Mouse (Mus musculus) limb, embryonic 10.5 days (tissue): ENCODE data around the gene Snx1. TPM values are rescaled to one million over a fixed set of nuclear protein-coding genes. Genes with fewer than 3 reads are reported as not detected.

Source experiments
- DNase-seq: peaks from one replicate; pipeline ENCODE4 v3.0.0-alpha.2; 2017; ENCODE audit warnings: low spot score
- H3K27ac ChIP-seq: fragments of 300-500 bp; sonication (generic); 2 replicates; pipeline ENCODE4 v1.5.1; 2016; ENCODE audit warnings: mild to moderate bottlenecking
- H3K27me3 ChIP-seq: fragments of 300-500 bp; sonication (generic); 2 replicates; pipeline ENCODE4 v1.6.1; 2016; ENCODE audit warnings: low read depth, mild to moderate bottlenecking; ENCODE audit not compliant: poor library complexity, severe bottlenecking
- H3K36me3 ChIP-seq: fragments of 300-500 bp; sonication (generic); 2 replicates; pipeline ENCODE4 v1.6.1; 2016; ENCODE audit warnings: mild to moderate bottlenecking, moderate library complexity
- H3K4me1 ChIP-seq: fragments of 300-500 bp; sonication (generic); 2 replicates; pipeline ENCODE4 v1.6.1; 2016
- H3K4me3 ChIP-seq: fragments of 300-500 bp; sonication (generic); 2 replicates; pipeline ENCODE4 v1.5.1; 2016; ENCODE audit warnings: mild to moderate bottlenecking, moderate library complexity
- H3K9me3 ChIP-seq: fragments of 300-500 bp; sonication (generic); replicated peaks from 2 replicates; pipeline ENCODE4 v1.6.1; 2016; ENCODE audit warnings: mild to moderate bottlenecking
- whole genome bisulfite sequencing: fragments of 180-500 bp; shearing (Covaris S2); methylation state at CpG from one replicate; pipeline ENCODE4 v1.1.7; 2016; 5-methylcytosine and 5-hydroxymethylcytosine counted together
- polyA plus RNA-seq: library from polyadenylated mRNA; unstranded; fragments of >200 nt; fragmentation: Nextera tagmentation; extraction: Ambion mirVana; gene quantifications from 2 replicates; pipeline ENCODE4 v1.2.1, GENCODE M21; 2016

The Snx1 gene
- polyA plus RNA-seq, result 122 and 126 TPM in 2 replicates

DNA sequence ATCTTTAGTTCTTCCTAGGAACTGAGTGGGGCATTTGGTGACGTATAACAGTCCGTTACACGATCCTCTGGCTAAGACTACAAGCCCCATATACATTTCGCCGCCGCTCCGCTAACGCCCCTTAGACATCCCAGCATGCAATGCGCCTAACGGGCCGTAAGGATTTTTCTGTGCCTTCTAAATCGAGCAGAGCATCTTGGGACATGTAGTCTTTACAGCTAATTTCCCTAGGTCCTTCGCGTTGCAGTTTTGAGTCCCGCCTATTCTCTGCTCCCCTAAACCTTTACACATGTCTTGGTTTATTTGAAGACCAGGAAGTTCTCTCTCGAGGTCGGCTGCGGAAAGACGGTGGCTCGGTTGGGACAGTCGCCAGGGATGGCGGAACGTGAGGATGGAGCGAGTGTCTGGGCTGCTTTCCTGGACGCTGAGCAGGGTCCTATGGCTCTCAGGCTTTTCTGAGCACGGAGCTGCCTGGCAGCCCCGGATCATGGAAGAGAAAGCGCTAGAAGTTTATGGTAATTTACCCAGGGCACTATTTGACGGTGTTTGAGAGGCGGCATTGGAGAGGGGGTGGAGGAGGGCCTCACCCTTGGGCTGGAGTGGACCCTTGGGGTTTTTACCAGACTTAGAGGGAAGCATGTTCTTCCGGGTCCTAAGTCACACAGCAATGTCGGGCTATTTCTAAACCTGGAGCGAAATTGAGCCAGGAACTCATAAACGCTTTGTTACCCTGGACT lies at the start of gene Snx1, which contains the start of gene Ciao2a:
Gene Snx1 (minus strand): TSS at position 132 of the 737 bp plus-strand sequence.
Gene Ciao2a (plus strand): TSS at position 156 of the 737 bp plus-strand sequence.
- H3K36me3 ChIP-seq, result peaks cover 24% of the 10 kb centered on the region
- H3K4me3 ChIP-seq, result peak within 1 kb of the TSS; percentile 68
- H3K9me3 ChIP-seq, result no peaks in the 10 kb centered on the region
- peak; percentile 90 for DNase-seq
- H3K27me3 ChIP-seq, result no peaks in the 10 kb centered on the region
- peak within 1 kb of the TSS; percentile 93 for H3K27ac ChIP-seq
- WGBS, result 2% methylated on average over 34 of the region's 34 CpGs
- H3K4me1 ChIP-seq, result peaks cover 36% of the 10 kb centered on the region

DNA sequence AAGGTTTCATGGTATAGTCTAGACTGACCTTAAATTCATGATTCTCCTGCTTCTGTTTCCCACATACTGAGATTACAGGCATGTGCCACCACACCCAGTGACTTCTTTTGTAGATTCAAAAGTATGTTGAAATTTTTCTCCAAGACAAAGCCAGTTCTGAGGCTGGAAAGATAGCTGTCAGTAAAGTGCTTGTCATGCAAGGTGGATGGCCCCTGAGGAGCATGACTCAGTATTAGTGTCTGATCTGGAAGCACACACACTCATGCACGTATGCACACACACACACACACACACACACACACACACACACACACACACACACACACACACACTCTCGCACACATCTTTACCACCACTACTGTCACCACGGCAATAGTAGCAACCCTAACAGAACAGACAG lies 48.6 kb upstream of the Snx1 start:
- no peaks in the 10 kb centered on the region for H3K4me1 ChIP-seq
- H3K9me3 ChIP-seq, result no peaks in the 10 kb centered on the region
- WGBS, result 91% methylated on average over 3 of the region's 3 CpGs
- H3K27ac ChIP-seq, result no peak overlapping the region
- no peak for DNase-seq
- no peak overlapping the region for H3K4me3 ChIP-seq
- no peaks in the 10 kb centered on the region for H3K27me3 ChIP-seq
- no peaks in the 10 kb centered on the region for H3K36me3 ChIP-seq

DNA sequence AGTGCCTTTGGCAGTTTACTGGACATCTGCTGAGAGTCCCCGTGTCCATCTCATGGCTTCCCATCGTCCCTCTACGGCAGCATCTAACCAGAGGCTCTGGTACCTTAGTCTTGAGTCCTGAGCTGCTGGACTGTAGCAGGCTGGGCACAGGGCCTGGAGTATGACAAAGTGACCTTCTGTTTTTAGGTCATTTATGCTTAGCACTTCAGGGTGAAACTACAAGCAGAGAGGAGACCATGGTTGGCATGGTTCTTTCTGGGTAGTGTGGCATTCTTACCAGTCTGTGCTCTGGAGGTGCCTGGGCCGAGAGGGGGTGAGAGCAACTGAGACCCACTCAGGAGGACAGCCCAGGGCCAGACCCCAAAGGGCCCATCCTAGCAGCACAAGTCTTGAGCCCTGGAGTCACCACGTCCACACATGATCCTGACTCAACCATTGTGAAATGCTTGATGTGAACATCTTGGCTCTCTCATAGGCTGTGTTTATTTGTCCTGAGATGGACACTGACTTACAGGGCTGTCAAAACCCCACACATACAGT lies 47.0 kb upstream of the Snx1 start:
- Histone ChIP-seq H3K36me3 (no peaks in the 10 kb centered on the region), H3K4me3 (no peak overlapping the region), H3K27ac (no peak overlapping the region), H3K4me1 (no peaks in the 10 kb centered on the region), H3K27me3 (no peaks in the 10 kb centered on the region), H3K9me3 (no peaks in the 10 kb centered on the region)
- DNase-seq, result no peak
- WGBS, result 94% methylated on average over 5 of the region's 5 CpGs

DNA sequence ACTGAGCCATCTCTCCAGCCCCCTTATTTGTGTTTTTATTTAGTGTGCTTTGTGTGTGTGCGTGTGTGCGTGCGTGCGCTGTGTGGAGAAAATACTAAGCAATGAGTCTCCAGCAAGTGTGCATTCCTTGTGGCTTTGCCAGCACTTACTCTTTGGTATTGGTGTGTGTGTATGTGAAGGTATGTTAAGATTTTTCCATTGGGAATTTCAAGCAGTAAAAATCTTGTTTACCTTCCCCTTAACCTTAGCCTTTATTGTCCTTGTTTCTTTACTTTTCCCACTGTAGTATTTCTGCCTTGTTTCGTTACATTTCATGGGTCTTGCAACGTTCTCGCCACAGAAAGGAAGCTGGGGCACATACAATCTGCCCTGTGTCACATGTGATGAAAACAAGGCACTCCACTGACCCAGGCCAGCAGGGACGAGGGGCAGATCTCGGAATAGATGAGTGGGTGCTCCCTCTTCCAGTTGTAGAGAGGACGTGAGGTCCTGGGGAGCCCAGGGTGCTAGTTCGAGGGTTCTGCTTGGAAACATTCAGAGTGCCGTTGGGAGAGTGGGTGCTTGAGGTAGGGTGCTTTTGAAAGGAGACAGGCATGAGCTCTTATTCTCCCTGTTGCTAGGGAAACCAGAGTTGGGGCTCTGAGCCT lies 45.0 kb upstream of the Snx1 start:
- Histone ChIP-seq H3K27me3 (no peaks in the 10 kb centered on the region), H3K4me3 (no peak overlapping the region), H3K9me3 (no peaks in the 10 kb centered on the region), H3K27ac (no peak overlapping the region), H3K4me1 (0 out of 2 replicates have a peak, but pooled peaks cover 6% of the 10 kb centered on the region), H3K36me3 (no peaks in the 10 kb centered on the region)
- 85% methylated on average over 12 of the region's 12 CpGs for WGBS
- DNase-seq, result no peak

DNA sequence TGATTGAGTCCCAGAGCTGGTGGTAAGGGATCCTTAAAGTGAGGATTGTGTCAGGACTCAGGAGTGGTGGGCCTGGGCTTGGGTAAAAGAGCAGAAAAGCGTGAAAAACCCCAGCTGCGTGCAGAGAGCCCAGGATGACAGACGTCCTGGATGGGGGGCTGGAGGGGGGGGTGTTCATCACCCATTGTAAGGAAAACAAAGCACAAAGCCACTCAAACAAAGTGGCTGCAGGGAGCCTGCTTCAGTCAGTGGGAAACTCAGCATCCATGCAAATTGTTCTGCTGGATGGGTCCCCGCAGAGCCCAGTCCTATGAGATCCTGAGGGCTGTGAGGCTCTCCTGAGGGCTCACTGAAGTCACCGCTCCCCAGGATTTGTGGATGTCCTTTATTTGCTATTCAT lies 44.1 kb upstream of the Snx1 start:
- Histone ChIP-seq H3K4me1 (0 out of 2 replicates have a peak, but pooled peaks cover 6% of the 10 kb centered on the region), H3K27me3 (no peaks in the 10 kb centered on the region), H3K27ac (no peak overlapping the region), H3K36me3 (no peaks in the 10 kb centered on the region), H3K9me3 (no peaks in the 10 kb centered on the region), H3K4me3 (no peak overlapping the region)
- WGBS, result 47% methylated on average over 5 of the region's 5 CpGs
- no peak for DNase-seq

DNA sequence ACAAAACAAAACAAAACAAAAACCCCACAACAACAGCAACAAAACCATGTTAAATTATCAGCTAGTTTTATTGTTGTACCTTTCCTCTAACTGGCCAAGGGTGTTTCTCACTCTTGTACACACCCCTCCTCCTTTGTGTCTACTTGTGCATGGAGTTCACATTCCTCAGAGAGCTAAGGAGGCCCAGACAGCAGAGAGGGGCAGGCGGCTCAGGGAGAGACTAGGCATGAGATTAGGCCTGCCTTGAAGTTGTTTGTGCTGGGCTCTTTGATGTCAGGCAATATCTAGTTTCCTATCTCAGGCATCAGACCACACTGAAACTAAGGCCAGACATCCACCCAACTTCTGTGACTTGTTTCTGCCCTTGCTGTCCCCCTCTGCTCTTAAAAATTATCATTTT lies 41.8 kb upstream of the Snx1 start:
- Histone ChIP-seq H3K27me3 (no peaks in the 10 kb centered on the region), H3K27ac (no peak overlapping the region), H3K4me1 (0 out of 2 replicates have a peak, but pooled peaks cover 6% of the 10 kb centered on the region), H3K4me3 (no peak overlapping the region), H3K9me3 (no peaks in the 10 kb centered on the region), H3K36me3 (no peaks in the 10 kb centered on the region)
- DNase-seq, result no peak
- WGBS, result 0% methylated on average over 1 of the region's 1 CpGs

DNA sequence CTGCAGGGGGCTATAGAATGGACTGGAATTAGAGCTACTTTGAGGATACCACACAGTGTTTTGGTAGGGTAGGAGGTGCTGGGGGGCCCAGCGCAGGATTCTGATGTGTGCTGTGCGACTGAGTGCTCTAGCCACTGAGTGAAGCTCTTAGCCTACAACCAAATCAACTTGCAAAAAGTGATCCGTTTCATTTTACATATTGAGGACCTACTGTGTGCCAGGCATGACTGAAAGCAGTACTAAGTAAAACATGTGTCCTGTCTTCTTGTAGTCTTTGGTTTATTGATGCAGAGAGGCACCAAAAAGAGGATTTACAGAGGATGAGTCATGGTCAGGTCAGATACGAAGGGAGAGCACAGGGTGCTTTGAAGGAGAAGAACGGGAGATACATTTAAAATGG lies 40.8 kb upstream of the Snx1 start:
- Histone ChIP-seq H3K4me1 (0 out of 2 replicates have a peak, but pooled peaks cover 6% of the 10 kb centered on the region), H3K4me3 (no peak overlapping the region), H3K27ac (no peak overlapping the region), H3K27me3 (no peaks in the 10 kb centered on the region), H3K36me3 (no peaks in the 10 kb centered on the region), H3K9me3 (no peaks in the 10 kb centered on the region)
- 89% methylated on average over 5 of the region's 5 CpGs for WGBS
- DNase-seq, result no peak

DNA sequence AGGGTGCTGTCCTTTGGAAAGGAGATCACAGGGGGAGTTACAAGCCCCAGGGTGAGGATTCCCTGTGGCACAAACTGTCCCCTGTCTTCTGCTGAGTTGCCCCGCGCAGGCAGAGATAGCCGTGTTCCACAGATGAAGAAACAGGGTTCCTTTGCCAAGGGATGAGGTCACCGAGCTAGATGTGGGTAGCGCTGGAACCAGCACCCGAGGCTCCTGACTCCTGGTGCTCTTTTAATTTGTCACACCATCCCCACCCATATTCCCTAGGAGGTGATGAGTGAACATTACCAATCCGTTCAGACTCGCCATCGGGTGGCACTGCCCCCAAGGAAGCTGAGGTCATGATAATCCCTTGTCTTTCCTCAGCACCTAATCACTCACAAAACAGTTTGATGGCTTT lies 36.6 kb upstream of the Snx1 start:
- no peak overlapping the region for H3K27ac ChIP-seq
- H3K9me3 ChIP-seq, result no peaks in the 10 kb centered on the region
- DNase-seq, result no peak
- H3K4me3 ChIP-seq, result no peak overlapping the region
- WGBS, result 81% methylated on average over 9 of the region's 9 CpGs
- H3K4me1 ChIP-seq, result peaks cover 13% of the 10 kb centered on the region
- H3K36me3 ChIP-seq, result no peaks in the 10 kb centered on the region
- H3K27me3 ChIP-seq, result peaks cover 19% of the 10 kb centered on the region

DNA sequence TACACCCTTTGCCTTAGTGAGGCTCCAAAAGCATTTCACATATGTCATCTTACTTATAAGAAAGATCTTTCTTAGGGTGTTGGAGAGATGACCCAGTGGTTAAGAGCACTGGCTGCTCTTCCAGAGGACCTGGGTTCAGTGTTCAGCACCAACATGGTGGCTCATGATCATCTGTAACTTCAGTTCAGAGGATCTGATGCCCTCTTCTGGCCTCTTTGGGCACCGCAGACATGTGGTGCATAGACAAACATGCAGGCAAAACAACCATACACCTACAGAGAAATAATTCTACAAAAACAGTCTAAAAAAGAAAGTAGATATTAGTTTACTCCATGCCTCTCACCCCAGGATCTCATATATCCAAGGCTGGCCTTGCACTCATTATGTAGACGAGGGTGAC lies 33.8 kb upstream of the Snx1 start:
- Histone ChIP-seq H3K9me3 (no peaks in the 10 kb centered on the region), H3K27ac (no peak overlapping the region), H3K4me3 (no peak overlapping the region), H3K4me1 (peaks cover 14% of the 10 kb centered on the region), H3K27me3 (peaks cover 35% of the 10 kb centered on the region), H3K36me3 (no peaks in the 10 kb centered on the region)
- DNase-seq, result no peak
- WGBS, result 96% methylated on average over 2 of the region's 2 CpGs

DNA sequence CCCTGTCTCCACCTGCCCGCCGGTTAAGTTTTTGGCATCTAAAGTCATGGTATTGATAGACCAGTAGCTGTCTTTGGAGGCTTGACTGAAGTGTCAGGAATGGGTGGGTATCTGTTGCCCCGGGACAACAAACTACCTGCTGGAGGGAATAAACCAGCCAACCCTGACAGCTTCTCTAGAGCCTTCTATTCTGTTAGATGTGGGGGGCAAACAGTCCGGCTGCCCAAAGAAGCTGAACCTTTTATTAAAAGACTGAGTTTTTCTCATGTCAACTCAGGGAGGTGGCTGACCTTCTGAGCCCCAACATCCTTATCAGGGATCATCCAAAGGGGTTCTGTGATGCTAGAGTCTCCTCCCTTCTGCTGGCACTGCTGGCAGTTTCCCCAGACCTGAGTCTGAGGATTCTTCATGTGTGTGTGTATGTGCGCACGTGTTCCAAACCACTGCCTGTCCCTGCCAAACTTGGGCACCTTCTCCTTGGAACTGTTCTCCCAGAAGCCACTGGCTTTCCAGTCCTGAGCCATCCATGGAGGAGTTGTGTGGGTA lies 32.6 kb upstream of the Snx1 start:
- H3K4me1 ChIP-seq, result peaks cover 14% of the 10 kb centered on the region
- H3K36me3 ChIP-seq, result no peaks in the 10 kb centered on the region
- H3K27me3 ChIP-seq, result peaks cover 35% of the 10 kb centered on the region
- H3K27ac ChIP-seq, result no peak overlapping the region
- peak overlapping the region; percentile 58; the same call in 1 of the 2 replicates for H3K4me3 ChIP-seq
- 88% methylated on average over 6 of the region's 6 CpGs for WGBS
- H3K9me3 ChIP-seq, result no peaks in the 10 kb centered on the region
- no peak for DNase-seq

DNA sequence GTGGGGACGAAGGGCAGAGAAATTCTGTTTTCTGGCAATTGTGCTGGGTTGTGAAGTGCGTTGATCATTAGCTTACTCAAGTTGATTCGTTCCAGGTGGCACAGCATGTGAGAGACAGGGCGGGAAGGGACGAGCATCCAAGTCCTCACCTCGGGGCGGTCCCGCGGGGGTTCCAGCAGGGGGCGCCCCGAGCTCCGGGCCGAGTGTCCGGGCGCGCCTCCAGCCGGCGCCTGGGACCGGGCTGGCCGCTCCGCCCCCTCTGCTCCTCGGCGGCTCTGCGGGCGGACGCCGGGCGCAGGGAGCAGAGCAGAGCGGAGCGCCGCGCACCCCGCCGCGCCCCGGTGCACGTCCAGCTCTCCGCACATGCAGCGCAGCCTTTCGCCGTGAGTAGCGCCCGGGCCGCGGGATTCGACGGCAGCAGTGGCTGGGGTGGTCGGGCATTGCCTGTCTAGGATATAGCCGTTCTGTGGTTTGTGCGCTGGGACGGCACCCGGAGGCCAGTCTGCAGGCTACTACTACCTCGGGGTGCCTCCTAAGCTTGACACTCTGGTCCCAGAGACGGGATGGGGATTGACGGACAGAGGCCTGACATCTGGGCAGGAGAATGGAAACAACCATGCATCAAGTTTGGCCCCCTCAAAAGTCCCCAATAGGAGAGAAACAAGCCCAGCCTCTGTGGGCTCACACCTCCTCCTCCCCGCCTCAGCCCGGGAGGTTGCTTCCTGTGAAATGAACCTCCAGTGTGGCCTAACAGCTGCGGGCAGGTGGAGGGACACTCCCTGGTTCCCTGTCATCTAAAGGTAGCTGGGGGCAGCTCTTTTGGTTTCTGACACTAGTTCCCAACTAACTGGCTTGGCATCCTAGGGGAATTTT lies 31.8 kb upstream of the Snx1 start, which contains the start of gene Dapk2:
Gene Dapk2 (plus strand): TSS at position 266 of the 873 bp plus-strand sequence.
- H3K27me3 ChIP-seq, result peaks cover 39% of the 10 kb centered on the region
- peak; percentile 87 for DNase-seq
- peaks cover 14% of the 10 kb centered on the region for H3K4me1 ChIP-seq
- no peaks in the 10 kb centered on the region for H3K9me3 ChIP-seq
- H3K4me3 ChIP-seq, result peak within 1 kb of the TSS; percentile 58
- H3K27ac ChIP-seq, result peak within 1 kb of the TSS; percentile 78
- under 1% methylated on average over 58 of the region's 58 CpGs for WGBS
- no peaks in the 10 kb centered on the region for H3K36me3 ChIP-seq

DNA sequence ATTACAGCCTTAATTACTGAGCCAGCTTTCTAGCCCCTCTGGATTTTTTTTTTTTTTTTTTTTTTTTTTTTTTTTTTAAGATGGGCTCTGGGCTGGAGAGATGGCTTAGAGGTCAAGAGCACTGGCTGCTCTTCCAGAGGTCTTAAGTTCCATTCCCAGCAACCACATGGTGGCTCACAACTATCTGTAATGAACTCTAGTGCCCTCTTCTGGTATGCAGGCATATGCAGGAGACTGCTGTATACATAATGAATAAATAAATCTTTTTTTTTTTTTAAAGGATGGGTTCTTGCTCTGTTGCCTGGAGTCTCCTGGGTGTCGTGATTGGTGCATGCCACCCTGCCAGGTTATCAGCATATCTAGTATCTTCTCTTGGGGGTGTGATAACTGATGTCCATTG lies 29.1 kb upstream of the Snx1 start:
- H3K4me3 ChIP-seq, result no peak overlapping the region
- no peaks in the 10 kb centered on the region for H3K9me3 ChIP-seq
- no peak overlapping the region for H3K27ac ChIP-seq
- no peak for DNase-seq
- H3K27me3 ChIP-seq, result peaks cover 49% of the 10 kb centered on the region
- 94% methylated on average over 1 of the region's 1 CpGs for WGBS
- no peaks in the 10 kb centered on the region for H3K36me3 ChIP-seq
- peaks cover 17% of the 10 kb centered on the region for H3K4me1 ChIP-seq
